ENCODE assay signal across 8 mouse cellular contexts in the genomic region with DNA sequence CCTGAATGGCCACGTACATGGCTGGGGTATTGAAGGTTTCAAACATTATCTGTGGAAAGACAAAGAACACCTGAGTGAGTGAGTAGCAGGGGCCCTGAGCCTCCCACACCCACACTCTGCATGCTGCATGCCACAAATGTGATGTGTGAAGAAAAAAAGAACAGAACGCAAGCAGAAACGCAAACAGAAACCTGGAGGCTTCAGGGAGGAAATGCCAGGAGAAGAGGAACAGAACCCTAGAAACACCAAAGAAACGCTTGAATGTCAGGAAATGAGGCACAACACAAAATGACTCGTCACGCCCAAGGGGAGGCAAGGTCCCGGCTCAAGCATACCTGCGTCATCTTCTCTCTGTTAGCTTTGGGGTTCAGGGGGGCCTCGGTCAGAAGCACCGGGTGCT. TPM values are rescaled to one million over a fixed set of nuclear protein-coding genes. Genes with fewer than 3 reads are reported as not detected.
DNase-seq lines count a peak whose midpoint lies in the region; ATAC-seq and TF ChIP-seq lines count a peak whose summit lies in the region.

No protein-coding gene starts in this region.

- no peak for TF ChIP-seq CTCF in bone marrow macrophage, adult 2 months (IDR thresholded peaks at IDR 0.05; ENCODE audit: low read depth, low read length)

- H3K4me2 ChIP-seq in heart, embryonic 13.5 days, result peak overlapping the region; percentile 96
- H3K4me2 ChIP-seq in limb, embryonic 13.5 days (replicated peaks), result peak overlapping the region; percentile 90
- peak overlapping the region; percentile 98 for H3K4me2 ChIP-seq in neural tube, embryonic 14.5 days (ENCODE audit: low read depth, low read length)

- intact Hi-C loops in left cerebral cortex, postnatal 10 days (cut with DNase I), result loop anchor here (5.0 kb wide), 1 partner anchor 160 kb away; no protein-coding TSS in a partner anchor

- H3K27me3 ChIP-seq in heart, embryonic 13.5 days (replicated peaks), result no peaks in the 10 kb centered on the region
- H3K27me3 ChIP-seq in limb, embryonic 13.5 days, result no peaks in the 10 kb centered on the region
- no peaks in the 10 kb centered on the region for H3K27me3 ChIP-seq in neural tube, embryonic 14.5 days (ENCODE audit: control insufficient read depth, insufficient read depth, low read length)

- ATAC-seq in heart, embryonic 13.5 days (ENCODE audit: extremely low read depth, insufficient number of reproducible peaks, low FRiP score, low TSS enrichment), result no peak
- ATAC-seq in limb, embryonic 13.5 days (ENCODE audit: low FRiP score, low read depth), result no peak
- ATAC-seq in neural tube, embryonic 14.5 days (ENCODE audit: low read depth), result no peak

- under 1% methylated on average over 10 of the region's 10 CpGs for WGBS in heart, embryonic 13.5 days
- WGBS in limb, embryonic 13.5 days, result 4% methylated on average over 10 of the region's 10 CpGs
- 14% methylated on average over 9 of the region's 10 CpGs for WGBS in neural tube, embryonic 14.5 days

- no peak for TF ChIP-seq POLR2A in bone marrow macrophage, adult 2 months (IDR thresholded peaks at IDR 0.05; ENCODE audit: borderline replicate concordance, low read depth, low read length)

- peak; percentile 13 for DNase-seq in embryo, embryonic 10 days (ENCODE audit: low spot score)
- no peak for DNase-seq in embryo, embryonic 10.5 days (ENCODE audit: low spot score)
- DNase-seq in 3134 (ENCODE audit: extremely low read depth, insufficient read length, low spot score), result peak; percentile 54
- no peak for DNase-seq in left cerebral cortex, postnatal 10 days (ENCODE audit: extremely low spot score in 1 of 2, low spot score in 2 of 2)

- peak overlapping the region; percentile 91 for H3K4me3 ChIP-seq in bone marrow macrophage, adult 2 months (ENCODE audit: insufficient read depth, low read length)
- peak overlapping the region; percentile 100 for H3K4me3 ChIP-seq in heart, embryonic 13.5 days
- peak overlapping the region; percentile 100 for H3K4me3 ChIP-seq in limb, embryonic 13.5 days
- H3K4me3 ChIP-seq in neural tube, embryonic 14.5 days (ENCODE audit: low read depth, low read length), result peak overlapping the region; percentile 100

- peaks cover 30% of the 10 kb centered on the region for H3K36me3 ChIP-seq in heart, embryonic 13.5 days
- peaks cover 21% of the 10 kb centered on the region for H3K36me3 ChIP-seq in limb, embryonic 13.5 days
- peaks cover 9% of the 10 kb centered on the region for H3K36me3 ChIP-seq in neural tube, embryonic 14.5 days (ENCODE audit: control insufficient read depth, insufficient read depth, low read length)

- H3K27ac ChIP-seq in bone marrow macrophage, adult 2 months (ENCODE audit: insufficient read depth, low read depth, low read length), result peak overlapping the region; percentile 87; the same call in 1 of the 2 replicates
- peak overlapping the region; percentile 100 for H3K27ac ChIP-seq in heart, embryonic 13.5 days (replicated peaks)
- peak overlapping the region; percentile 100 for H3K27ac ChIP-seq in limb, embryonic 13.5 days
- H3K27ac ChIP-seq in neural tube, embryonic 14.5 days (ENCODE audit: low read depth, low read length), result peak overlapping the region; percentile 100

- H3K4me1 ChIP-seq in bone marrow macrophage, adult 2 months (ENCODE audit: control insufficient read depth, insufficient read depth, low read length), result peaks cover 17% of the 10 kb centered on the region
- peaks cover 27% of the 10 kb centered on the region for H3K4me1 ChIP-seq in heart, embryonic 13.5 days
- H3K4me1 ChIP-seq in limb, embryonic 13.5 days, result peaks cover 37% of the 10 kb centered on the region
- peaks cover 19% of the 10 kb centered on the region for H3K4me1 ChIP-seq in neural tube, embryonic 14.5 days (ENCODE audit: control insufficient read depth, insufficient read depth, low read length)

- peak overlapping the region; percentile 100 for H3K9ac ChIP-seq in heart, embryonic 13.5 days
- peak overlapping the region; percentile 100 for H3K9ac ChIP-seq in limb, embryonic 13.5 days
- peak overlapping the region; percentile 100 for H3K9ac ChIP-seq in neural tube, embryonic 14.5 days (replicated peaks; ENCODE audit: low read depth, low read length)

- H3K9me3 ChIP-seq in heart, embryonic 13.5 days, result no peaks in the 10 kb centered on the region
- no peaks in the 10 kb centered on the region for H3K9me3 ChIP-seq in limb, embryonic 13.5 days
- no peaks in the 10 kb centered on the region for H3K9me3 ChIP-seq in neural tube, embryonic 14.5 days (ENCODE audit: control insufficient read depth, low read length)

RNA-seq across cellular contexts. Expression of a gene that starts 1.0 kb away (rescaled TPM):
- 2,086 and 2,131 TPM in 2 replicates for polyA plus RNA-seq in bone marrow macrophage, adult 2 months (2012; ENCODE audit: insufficient read depth, insufficient read length, missing spikeins)
- polyA plus RNA-seq in heart, embryonic 13.5 days (2015; fragmentation: Nextera tagmentation; extraction: Ambion mirVana), result 1,234 and 1,290 TPM in 2 replicates
- polyA plus RNA-seq in limb, embryonic 13.5 days (2015; fragmentation: Nextera tagmentation; extraction: Ambion mirVana), result 2,628 and 2,724 TPM in 2 replicates
- polyA plus RNA-seq in neural tube, embryonic 14.5 days (2014; fragmentation: Nextera tagmentation; extraction: Ambion mirVana), result 4,176 and 4,177 TPM in 2 replicates
- 1,000 to 10,000 TPM; 2,375 to 2,523 TPM for total RNA-seq in left cerebral cortex, postnatal 10 days (2021)

RNA-seq across cellular contexts. Expression of a gene that starts 14.0 kb away (rescaled TPM):
- not detected in 2 replicates for polyA plus RNA-seq in bone marrow macrophage, adult 2 months (2012; ENCODE audit: insufficient read depth, insufficient read length, missing spikeins)
- polyA plus RNA-seq in heart, embryonic 13.5 days (2015; fragmentation: Nextera tagmentation; extraction: Ambion mirVana), result 0.31 and 0.50 TPM in 2 replicates
- polyA plus RNA-seq in limb, embryonic 13.5 days (2015; fragmentation: Nextera tagmentation; extraction: Ambion mirVana), result 0.52 and 0.61 TPM in 2 replicates
- polyA plus RNA-seq in neural tube, embryonic 14.5 days (2014; fragmentation: Nextera tagmentation; extraction: Ambion mirVana), result 0.63 and 1.7 TPM in 2 replicates
- not detected for total RNA-seq in left cerebral cortex, postnatal 10 days (2021)

RNA-seq across cellular contexts. Expression of a gene that starts 31.3 kb away (rescaled TPM):
- 10.4 and 13.1 TPM in 2 replicates for polyA plus RNA-seq in bone marrow macrophage, adult 2 months (2012; ENCODE audit: insufficient read depth, insufficient read length, missing spikeins)
- 29.1 and 33.5 TPM in 2 replicates for polyA plus RNA-seq in heart, embryonic 13.5 days (2015; fragmentation: Nextera tagmentation; extraction: Ambion mirVana)
- 37.0 and 38.6 TPM in 2 replicates for polyA plus RNA-seq in limb, embryonic 13.5 days (2015; fragmentation: Nextera tagmentation; extraction: Ambion mirVana)
- 74.8 and 86.8 TPM in 2 replicates for polyA plus RNA-seq in neural tube, embryonic 14.5 days (2014; fragmentation: Nextera tagmentation; extraction: Ambion mirVana)
- 10 to 100 TPM; 59.2 to 64.4 TPM for total RNA-seq in left cerebral cortex, postnatal 10 days (2021)

Comparison
In these comparisons a context has a peak if more than half of its experiments do, and no peak if none do; other contexts are left out.
1. DNase-seq: peak in embryo, embryonic 10 days (single experiment) and 3134 (single experiment); none in embryo, embryonic 10.5 days (single experiment) and left cerebral cortex, postnatal 10 days (0 of 2).
2. Peak in every context shown above with its lines, with median percentiles within 50 percentile points of each other: H3K27ac ChIP-seq, H3K4me3 ChIP-seq, H3K4me2 ChIP-seq and H3K9ac ChIP-seq.